Mouse (Mus musculus): ENCODE results near the gene Srsf10.

The Srsf10 gene

GRCm38 (mm10) chr4:135855080-135855479 lies 467 bp upstream of the Srsf10 start:
- DNase-seq (ENCODE audit: low read depth, low spot score) = no peak

- no peak for DNase-seq (ENCODE audit: low read depth, low spot score)
These were observed 910 bp downstream of the Srsf10 start for GRCm38 (mm10) chr4:135856223-135857091.

- DNase-seq (ENCODE audit: low read depth, low spot score) = no peak
These were observed 2.1 kb downstream of the Srsf10 start for GRCm38 (mm10) chr4:135857597-135858186.

GRCm38 (mm10) chr4:135868996-135869395 lies 13.4 kb downstream of the Srsf10 start:
- DNase-seq (ENCODE audit: low read depth, low spot score) = no peak

- no peak for DNase-seq (ENCODE audit: low read depth, low spot score)
These were observed 14.9 kb downstream of the Srsf10 start for GRCm38 (mm10) chr4:135870227-135871023.

GRCm38 (mm10) chr4:135872015-135872414 lies 16.5 kb downstream of the Srsf10 start:
- DNase-seq (ENCODE audit: low read depth, low spot score) = no peak

GRCm38 (mm10) chr4:135872589-135873391 lies 17.2 kb downstream of the Srsf10 start:
- no peak for DNase-seq (ENCODE audit: low read depth, low spot score)

- peak; percentile 94 for DNase-seq (ENCODE audit: low read depth, low spot score)
These were observed 18.1 kb downstream of the Srsf10 start, which contains the start of gene Pnrc2 for GRCm38 (mm10) chr4:135873526-135874202. Pnrc2 (minus strand) TSS chr4:135873850.

GRCm38 (mm10) chr4:135874564-135875535 lies 19.3 kb downstream of the Srsf10 start:
- no peak for DNase-seq (ENCODE audit: low read depth, low spot score)

GRCm38 (mm10) chr4:135875546-135875945 lies 20.0 kb downstream of the Srsf10 start:
- no peak for DNase-seq (ENCODE audit: low read depth, low spot score)

- DNase-seq (ENCODE audit: low read depth, low spot score) = no peak
These were observed 20.5 kb downstream of the Srsf10 start for GRCm38 (mm10) chr4:135875991-135876582.

- peak; percentile 86 for DNase-seq (ENCODE audit: low read depth, low spot score)
These were observed 21.1 kb downstream of the Srsf10 start for GRCm38 (mm10) chr4:135876583-135877020.

GRCm38 (mm10) chr4:135877742-135878141 lies 22.2 kb downstream of the Srsf10 start:
- no peak for DNase-seq (ENCODE audit: low read depth, low spot score)

GRCm38 (mm10) chr4:135879021-135879420 lies 23.5 kb downstream of the Srsf10 start:
- no peak for DNase-seq (ENCODE audit: low read depth, low spot score)

- no peak for DNase-seq (ENCODE audit: low read depth, low spot score)
These were observed 24.5 kb downstream of the Srsf10 start for GRCm38 (mm10) chr4:135880018-135880417.

GRCm38 (mm10) chr4:135880576-135880975 lies 25.0 kb downstream of the Srsf10 start:
- no peak for DNase-seq (ENCODE audit: low read depth, low spot score)

GRCm38 (mm10) chr4:135882023-135882422 lies 26.5 kb downstream of the Srsf10 start:
- DNase-seq (ENCODE audit: low read depth, low spot score) = no peak

GRCm38 (mm10) chr4:135883401-135883851 lies 27.9 kb downstream of the Srsf10 start:
- DNase-seq (ENCODE audit: low read depth, low spot score) = no peak

All from skeletal muscle tissue, adult 2 months (tissue).